Mouse (Mus musculus) heart, embryonic 16.5 days (tissue): Measurements from ENCODE around the gene Rmdn2. TPM values are rescaled to one million over a fixed set of nuclear protein-coding genes. Genes with fewer than 3 reads are reported as not detected.

ENCODE experiments used
- ATAC-seq: fragments of 200-750 bp; cut with Nextera tagmentation; replicated peaks from 2 replicates; pipeline ENCODE4 v1.8.0; 2017; ENCODE audit warnings: moderate number of reproducible peaks; ENCODE audit not compliant: insufficient read depth, low FRiP score; ENCODE audit errors: extremely low read depth
- H3K27ac ChIP-seq: fragments of 300-500 bp; sonication (generic); 2 replicates; pipeline ENCODE4 v1.5.1; 2014; ENCODE audit warnings: mild to moderate bottlenecking, low read length, control low read depth, moderate library complexity
- H3K27me3 ChIP-seq: fragments of 300-500 bp; sonication (generic); 2 replicates; pipeline ENCODE4 v1.6.1; 2014; ENCODE audit warnings: low read length, mixed read lengths; ENCODE audit not compliant: control insufficient read depth, insufficient read depth
- H3K36me3 ChIP-seq: fragments of 300-500 bp; sonication (generic); 2 replicates; pipeline ENCODE4 v1.6.1; 2014; ENCODE audit not compliant: control insufficient read depth, insufficient read depth
- H3K4me1 ChIP-seq: fragments of 300-500 bp; sonication (generic); 2 replicates; pipeline ENCODE4 v1.6.1; 2014; ENCODE audit warnings: low read length, mixed read lengths; ENCODE audit not compliant: control insufficient read depth, insufficient read depth
- H3K4me2 ChIP-seq: fragments of 300-500 bp; sonication (generic); 2 replicates; pipeline ENCODE4 v1.6.1; 2014; ENCODE audit warnings: low read depth, mild to moderate bottlenecking, control low read depth, low read length
- H3K4me3 ChIP-seq: fragments of 300-500 bp; sonication (generic); 2 replicates; pipeline ENCODE4 v1.5.1; 2014; ENCODE audit warnings: mild to moderate bottlenecking, control low read depth, low read length
- H3K9ac ChIP-seq: fragments of 300-500 bp; sonication (generic); 2 replicates; pipeline ENCODE4 v1.6.1; 2014; ENCODE audit warnings: low read length, control low read depth
- H3K9me3 ChIP-seq: fragments of 300-500 bp; sonication (generic); replicated peaks from 2 replicates; pipeline ENCODE4 v1.6.1; 2016; ENCODE audit warnings: low read length; ENCODE audit not compliant: control insufficient read depth
- whole genome bisulfite sequencing: fragments of 180-500 bp; shearing (Covaris S2); extraction: QIAGEN DNeasy Blood & Tissue Kit; methylation state at CpG from one replicate; pipeline ENCODE4 v1.1.7; 2014; 5-methylcytosine and 5-hydroxymethylcytosine counted together
- polyA plus RNA-seq: library from polyadenylated mRNA; unstranded; fragments of >200 nt; fragmentation: Nextera tagmentation; extraction: Ambion mirVana; gene quantifications from 2 replicates; pipeline ENCODE4 v1.2.1, GENCODE M21; 2015

Gene Rmdn2
- polyA plus RNA-seq, 1 experiment from 2014 or later: 11.7 TPM

- H3K36me3 ChIP-seq: no peaks in the 10 kb centered on the region
- no peaks in the 10 kb centered on the region for H3K27me3 ChIP-seq
- WGBS: 36% methylated on average over 7 of the region's 7 CpGs
- H3K27ac ChIP-seq: no peak overlapping the region
- no peak for ATAC-seq
- no peak overlapping the region for H3K4me3 ChIP-seq
- H3K4me2 ChIP-seq: no peak overlapping the region
- H3K4me1 ChIP-seq: no peaks in the 10 kb centered on the region; the same call in 1 of the 2 replicates
- H3K9ac ChIP-seq: no peak overlapping the region
- H3K9me3 ChIP-seq: no peaks in the 10 kb centered on the region
Measured at GRCm38 (mm10) chr17:79661387-79661786, 49.7 kb downstream of the Rmdn2 start.

- no peaks in the 10 kb centered on the region; the same call in 1 of the 2 replicates for H3K4me1 ChIP-seq
- ATAC-seq: 0 out of 2 replicates have a peak, but pooled peaks have one; percentile 23
- H3K4me3 ChIP-seq: no peak overlapping the region
- WGBS: 74% methylated on average over 9 of the region's 9 CpGs
- H3K36me3 ChIP-seq: no peaks in the 10 kb centered on the region
- no peak overlapping the region for H3K9ac ChIP-seq
- H3K9me3 ChIP-seq: no peaks in the 10 kb centered on the region
- H3K27ac ChIP-seq: no peak overlapping the region
- H3K27me3 ChIP-seq: no peaks in the 10 kb centered on the region
- H3K4me2 ChIP-seq: no peak overlapping the region
Measured at GRCm38 (mm10) chr17:79661848-79662247, 50.2 kb downstream of the Rmdn2 start.

GRCm38 (mm10) chr17:79663393-79664105 is 51.9 kb downstream of the Rmdn2 start:
- H3K27ac ChIP-seq: no peak overlapping the region
- ATAC-seq: no peak
- WGBS: 25% methylated on average over 3 of the region's 3 CpGs

GRCm38 (mm10) chr17:79664106-79664417 is 52.4 kb downstream of the Rmdn2 start:
- Histone ChIP-seq H3K27me3 (no peaks in the 10 kb centered on the region), H3K9ac (no peak overlapping the region), H3K27ac (no peak overlapping the region), H3K9me3 (no peaks in the 10 kb centered on the region), H3K4me3 (no peak overlapping the region), H3K4me1 (no peaks in the 10 kb centered on the region; the same call in 1 of the 2 replicates), H3K36me3 (no peaks in the 10 kb centered on the region), H3K4me2 (no peak overlapping the region)
- no peak for ATAC-seq
- WGBS: 90% methylated on average over 2 of the region's 2 CpGs

More at GRCm38 (mm10) chr17:79663393-79664105, 51.9 kb downstream of the Rmdn2 start:
- H3K27me3 ChIP-seq: no peaks in the 10 kb centered on the region
- no peaks in the 10 kb centered on the region; the same call in 1 of the 2 replicates for H3K4me1 ChIP-seq
- no peaks in the 10 kb centered on the region for H3K9me3 ChIP-seq
- no peak overlapping the region for H3K4me2 ChIP-seq
- H3K36me3 ChIP-seq: no peaks in the 10 kb centered on the region
- H3K9ac ChIP-seq: no peak overlapping the region
- H3K4me3 ChIP-seq: no peak overlapping the region

- ATAC-seq: no peak
- 48% methylated on average over 2 of the region's 2 CpGs for WGBS
- no peak overlapping the region for H3K4me3 ChIP-seq
- H3K4me1 ChIP-seq: no peaks in the 10 kb centered on the region
- H3K9ac ChIP-seq: no peak overlapping the region
- H3K36me3 ChIP-seq: no peaks in the 10 kb centered on the region
- no peak overlapping the region for H3K27ac ChIP-seq
- no peaks in the 10 kb centered on the region for H3K9me3 ChIP-seq
- H3K27me3 ChIP-seq: no peaks in the 10 kb centered on the region
- no peak overlapping the region for H3K4me2 ChIP-seq
Measured at GRCm38 (mm10) chr17:79670837-79671236, 59.2 kb downstream of the Rmdn2 start.

GRCm38 (mm10) chr17:79695106-79695505 is 83.4 kb downstream of the Rmdn2 start:
- H3K36me3 ChIP-seq: no peaks in the 10 kb centered on the region
- H3K27ac ChIP-seq: no peak overlapping the region
- no peak overlapping the region for H3K9ac ChIP-seq
- ATAC-seq: no peak; the same call in 1 of the 2 replicates
- no peak overlapping the region for H3K4me2 ChIP-seq
- WGBS: 66% methylated on average over 4 of the region's 4 CpGs
- H3K4me3 ChIP-seq: no peak overlapping the region
- no peaks in the 10 kb centered on the region for H3K27me3 ChIP-seq
- no peaks in the 10 kb centered on the region for H3K4me1 ChIP-seq
- H3K9me3 ChIP-seq: no peaks in the 10 kb centered on the region

GRCm38 (mm10) chr17:79695541-79695940 is 83.9 kb downstream of the Rmdn2 start:
- no peaks in the 10 kb centered on the region for H3K27me3 ChIP-seq
- no peak for ATAC-seq
- no peaks in the 10 kb centered on the region for H3K36me3 ChIP-seq
- 81% methylated on average over 6 of the region's 6 CpGs for WGBS
- no peak overlapping the region for H3K4me3 ChIP-seq
- H3K27ac ChIP-seq: no peak overlapping the region
- H3K9me3 ChIP-seq: no peaks in the 10 kb centered on the region
- H3K9ac ChIP-seq: no peak overlapping the region
- no peaks in the 10 kb centered on the region for H3K4me1 ChIP-seq
- H3K4me2 ChIP-seq: no peak overlapping the region

- H3K4me2 ChIP-seq: no peak overlapping the region
- ATAC-seq: 0 out of 2 replicates have a peak, but pooled peaks have one; percentile 18
- H3K27ac ChIP-seq: no peak overlapping the region
- no peak overlapping the region for H3K4me3 ChIP-seq
- no peaks in the 10 kb centered on the region for H3K36me3 ChIP-seq
- H3K9me3 ChIP-seq: no peaks in the 10 kb centered on the region
- H3K27me3 ChIP-seq: no peaks in the 10 kb centered on the region
- H3K4me1 ChIP-seq: no peaks in the 10 kb centered on the region
- no peak overlapping the region for H3K9ac ChIP-seq
- 16% methylated on average over 1 of the region's 1 CpGs for WGBS
Measured at GRCm38 (mm10) chr17:79699197-79699596, 87.5 kb downstream of the Rmdn2 start.

GRCm38 (mm10) chr17:79700871-79701270 is 89.2 kb downstream of the Rmdn2 start:
- no peaks in the 10 kb centered on the region for H3K9me3 ChIP-seq
- no peaks in the 10 kb centered on the region for H3K27me3 ChIP-seq
- no peak overlapping the region for H3K4me3 ChIP-seq
- H3K36me3 ChIP-seq: no peaks in the 10 kb centered on the region
- no peak overlapping the region for H3K4me2 ChIP-seq
- 70% methylated on average over 5 of the region's 5 CpGs for WGBS
- no peak overlapping the region for H3K9ac ChIP-seq
- no peak for ATAC-seq
- H3K27ac ChIP-seq: no peak overlapping the region
- no peaks in the 10 kb centered on the region for H3K4me1 ChIP-seq
